Mouse (Mus musculus): ENCODE data around the gene Vmn1r48.
"Not testable (repeated sequence)": the region's sequence is repeated elsewhere in the genome, so short reads cannot be mapped to it uniquely, and the experiment has no call there.

Vmn1r48 gene

DNA sequence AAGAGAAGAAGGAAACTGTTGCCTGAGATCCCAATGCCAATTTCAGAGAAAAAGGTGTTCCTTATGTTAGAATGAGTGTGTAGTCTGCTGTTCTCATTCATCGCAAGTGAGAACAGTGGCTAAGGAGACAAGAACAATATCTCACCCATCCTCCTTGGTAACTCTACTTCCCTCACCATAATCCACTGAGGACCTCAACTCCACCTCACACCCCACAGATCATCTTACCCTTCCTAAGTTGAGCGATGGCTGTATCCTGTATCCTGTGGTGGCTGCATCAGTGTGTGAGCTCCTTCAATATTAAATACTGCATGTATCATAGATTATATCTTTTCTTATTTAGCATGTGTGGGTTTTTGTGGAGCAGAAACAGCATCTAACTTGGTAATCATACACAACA lies at the start of gene Vmn1r48:
Gene Vmn1r48 (minus strand): TSS at position 101 of the 400 bp plus-strand sequence.
- DNase-seq (ENCODE audit: low spot score), result not testable (repeated sequence)

DNA sequence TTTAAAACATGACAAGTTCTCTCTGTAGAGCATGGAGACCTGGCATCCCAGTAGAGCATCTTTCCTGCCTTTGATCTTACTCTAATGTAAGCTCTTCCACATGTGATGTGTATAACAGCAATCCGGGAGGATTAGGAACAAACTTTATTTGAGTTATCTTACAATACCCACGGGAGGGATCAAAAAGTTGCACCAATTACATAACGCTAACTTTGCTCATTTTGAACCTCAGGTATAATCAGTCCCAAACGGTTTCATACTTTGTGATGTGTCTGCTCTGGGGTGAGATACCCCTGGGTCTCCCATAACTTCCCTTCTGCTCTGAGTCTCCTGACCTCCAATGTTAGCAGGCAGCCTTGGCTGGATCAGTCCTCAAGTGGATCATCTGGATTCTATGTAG lies 41.8 kb upstream of the Vmn1r48 start, which contains the start of gene Vmn1r49:
Gene Vmn1r49 (minus strand): TSS at position 101 of the 400 bp plus-strand sequence.
- DNase-seq (ENCODE audit: low spot score), result no peak

DNA sequence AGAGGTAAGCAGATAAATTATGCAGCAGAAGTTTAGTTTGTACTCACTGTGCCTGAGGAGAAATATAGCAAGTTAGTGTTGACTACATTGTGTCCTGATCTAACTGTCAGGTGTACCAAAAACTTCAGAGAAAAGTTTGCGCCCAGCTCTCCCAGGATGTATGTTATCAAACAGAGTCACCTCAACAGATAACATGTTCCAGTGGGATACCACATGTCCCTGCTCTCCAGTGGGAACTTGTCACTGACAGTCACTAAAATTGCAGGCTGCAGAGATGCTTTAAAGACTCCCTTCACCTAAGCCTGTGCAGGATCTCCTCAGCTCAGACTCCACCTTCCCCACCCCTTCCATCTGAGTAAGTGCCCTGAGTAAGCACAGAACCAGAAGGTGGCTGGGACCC lies 20.8 kb downstream of the Vmn1r48 start, which contains the start of gene Vmn1r47:
Gene Vmn1r47 (plus strand): TSS at position 301 of the 400 bp plus-strand sequence.
- DNase-seq (ENCODE audit: low spot score), result not testable (repeated sequence)

DNA sequence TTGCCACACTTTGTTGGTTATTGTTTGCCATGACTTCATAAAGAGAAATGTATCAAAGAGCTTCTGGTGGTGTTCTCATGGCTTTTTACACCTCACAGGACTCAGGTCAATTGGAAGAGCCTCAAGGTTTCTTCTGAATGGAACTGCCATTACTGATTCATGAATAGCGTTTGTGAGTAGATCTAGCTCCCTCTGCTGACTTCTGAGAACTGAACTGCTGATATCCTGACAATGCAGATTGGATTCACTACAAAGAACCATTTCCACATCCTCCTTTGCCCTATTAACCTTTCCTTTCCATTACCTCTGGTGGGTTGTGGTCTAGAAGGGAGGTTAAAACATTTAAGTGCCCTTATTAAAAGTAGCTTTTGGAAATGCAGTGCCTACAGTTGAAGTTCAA lies 50.7 kb downstream of the Vmn1r48 start:
- no peak for DNase-seq (ENCODE audit: low spot score)
